Mouse (Mus musculus) spleen, adult 2 months (tissue): ENCODE measurements around the gene Cryl1.

Experiments used
- CTCF ChIP-seq: fragments of 200-500 bp; IDR thresholded peaks from 2 replicates; pipeline ENCODE4 v1.5.1; 2011; ENCODE audit warnings: mild to moderate bottlenecking, inconsistent platforms; ENCODE audit not compliant: insufficient read depth, insufficient read length, insufficient replicate concordance; ENCODE audit errors: extremely low read depth
- POLR2A ChIP-seq: fragments of 200-500 bp; IDR thresholded peaks from 2 replicates; pipeline ENCODE4 v1.6.1; 2011; ENCODE audit warnings: low read depth, low read length, inconsistent platforms

DNA sequence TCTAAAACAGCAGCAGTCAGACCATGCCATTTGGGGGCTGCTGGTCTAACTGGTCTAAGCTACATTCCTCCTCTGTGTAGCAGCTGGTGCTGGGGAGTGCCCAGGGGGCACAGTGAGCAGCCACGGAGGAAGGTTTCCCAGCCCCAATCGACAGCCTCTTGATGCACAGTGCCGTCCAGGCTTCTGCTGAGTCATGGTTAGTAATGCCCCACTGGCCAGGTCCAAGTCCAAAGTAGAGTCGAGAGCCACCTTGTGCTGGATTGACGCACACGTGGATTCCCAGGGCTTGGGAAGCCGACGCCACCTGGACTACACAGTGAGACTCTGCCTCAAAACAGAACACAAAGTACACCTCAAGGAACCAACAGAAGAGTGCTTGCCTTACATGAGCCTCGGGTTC lies 21.4 kb downstream of the Cryl1 start:
- TF ChIP-seq POLR2A (no peak), CTCF (no peak)
